Mouse (Mus musculus): ENCODE measurements around the gene Siae. TPM values are rescaled to one million over a fixed set of nuclear protein-coding genes. Genes with fewer than 3 reads are reported as not detected.
A peak's percentile ranks its signal among the peaks of the same experiment; 100 is the strongest.

Siae gene
- total RNA-seq, 2 experiments from 2014 or later, result 4.1 to 4.6 TPM

- Histone ChIP-seq H3K27ac (no peak overlapping the region), H3K4me3 (no peak overlapping the region)
- no peak for DNase-seq
- no peak for TF ChIP-seq CTCF (IDR thresholded peaks at IDR 0.05)
- intact Hi-C loops (cut with DNase I), result no loop called here
Observed at GRCm38 (mm10) chr9:37653836-37654235, 98.3 kb downstream of the Siae start.

- no peak for DNase-seq
- H3K27ac ChIP-seq, result peak overlapping the region; percentile 89
- TF ChIP-seq CTCF (IDR thresholded peaks at IDR 0.05), result no peak
- H3K4me3 ChIP-seq, result peak overlapping the region; percentile 84
- intact Hi-C loops (cut with DNase I), result no loop called here
Observed at GRCm38 (mm10) chr9:37655961-37656360, 100.5 kb downstream of the Siae start.

GRCm38 (mm10) chr9:37656439-37656881 is 101.0 kb downstream of the Siae start:
- no peak for TF ChIP-seq CTCF (IDR thresholded peaks at IDR 0.05)
- no peak for DNase-seq
- intact Hi-C loops (cut with DNase I), result no loop called here
- Histone ChIP-seq H3K4me3 (peak overlapping the region; percentile 84), H3K27ac (peak overlapping the region; percentile 89)

GRCm38 (mm10) chr9:37656931-37657481 is 101.5 kb downstream of the Siae start, which contains the start of gene Tbrg1:
Gene Tbrg1 (minus strand): TSS chr9:37657312.
- intact Hi-C loops (cut with DNase I), result no loop called here
- DNase-seq, result peak; percentile 90
- TF ChIP-seq CTCF (IDR thresholded peaks at IDR 0.05), result no peak; the same call in 1 of the 2 replicates
- Histone ChIP-seq H3K4me3 (peak within 1 kb of the TSS; percentile 84), H3K27ac (peak within 1 kb of the TSS; percentile 89)

- intact Hi-C loops (cut with DNase I), result no loop called here
- no peak for DNase-seq
Observed at GRCm38 (mm10) chr9:37659413-37659812, 103.9 kb downstream of the Siae start.

GRCm38 (mm10) chr9:37663210-37663609 is 107.7 kb downstream of the Siae start:
- no peak for TF ChIP-seq CTCF (IDR thresholded peaks at IDR 0.05)
- DNase-seq, result no peak
- Histone ChIP-seq H3K4me3 (no peak overlapping the region), H3K27ac (no peak overlapping the region)
- intact Hi-C loops (cut with DNase I), result no loop called here

More at GRCm38 (mm10) chr9:37659413-37659812, 103.9 kb downstream of the Siae start:
- no peak for TF ChIP-seq CTCF (IDR thresholded peaks at IDR 0.05)
- Histone ChIP-seq H3K4me3 (no peak overlapping the region), H3K27ac (no peak overlapping the region)

GRCm38 (mm10) chr9:37664604-37665003 is 109.1 kb downstream of the Siae start:
- no peak for DNase-seq
- intact Hi-C loops (cut with DNase I), result no loop called here
- no peak overlapping the region for H3K27ac ChIP-seq
- TF ChIP-seq CTCF (IDR thresholded peaks at IDR 0.05), result no peak
- no peak overlapping the region for H3K4me3 ChIP-seq

- intact Hi-C loops (cut with DNase I), result no loop called here
- H3K4me3 ChIP-seq, result no peak overlapping the region
- no peak for DNase-seq
- no peak overlapping the region for H3K27ac ChIP-seq
- no peak for TF ChIP-seq CTCF (IDR thresholded peaks at IDR 0.05)
Observed at GRCm38 (mm10) chr9:37666045-37666444, 110.5 kb downstream of the Siae start.

GRCm38 (mm10) chr9:37669115-37669514 is 113.6 kb downstream of the Siae start, which contains the start of gene Panx3:
Gene Panx3 (minus strand): TSS chr9:37669235.
- Histone ChIP-seq H3K27ac (no peak within 1 kb of the TSS), H3K4me3 (no peak within 1 kb of the TSS)
- intact Hi-C loops (cut with DNase I), result no loop called here
- no peak for DNase-seq
- no peak for TF ChIP-seq CTCF (IDR thresholded peaks at IDR 0.05)

GRCm38 (mm10) chr9:37669678-37670077 is 114.2 kb downstream of the Siae start:
- no peak for DNase-seq
- TF ChIP-seq CTCF (IDR thresholded peaks at IDR 0.05), result no peak
- Histone ChIP-seq H3K4me3 (no peak overlapping the region), H3K27ac (no peak overlapping the region)
- intact Hi-C loops (cut with DNase I), result no loop called here

GRCm38 (mm10) chr9:37670261-37670660 is 114.8 kb downstream of the Siae start:
- H3K4me3 ChIP-seq, result no peak overlapping the region
- TF ChIP-seq CTCF (IDR thresholded peaks at IDR 0.05), result no peak
- no peak for DNase-seq
- intact Hi-C loops (cut with DNase I), result no loop called here
- no peak overlapping the region for H3K27ac ChIP-seq

- TF ChIP-seq CTCF (IDR thresholded peaks at IDR 0.05), result no peak
- no peak for DNase-seq
- Histone ChIP-seq H3K4me3 (no peak overlapping the region), H3K27ac (no peak overlapping the region)
- intact Hi-C loops (cut with DNase I), result no loop called here
Observed at GRCm38 (mm10) chr9:37675287-37675686, 119.8 kb downstream of the Siae start.

- Histone ChIP-seq H3K4me3 (no peak overlapping the region), H3K27ac (no peak overlapping the region)
- no peak for DNase-seq
- TF ChIP-seq CTCF (IDR thresholded peaks at IDR 0.05), result no peak
- intact Hi-C loops (cut with DNase I), result no loop called here
Observed at GRCm38 (mm10) chr9:37681123-37681522, 125.6 kb downstream of the Siae start.

GRCm38 (mm10) chr9:37687288-37687940 is 131.9 kb downstream of the Siae start:
- Histone ChIP-seq H3K27ac (no peak overlapping the region), H3K4me3 (no peak overlapping the region)
- intact Hi-C loops (cut with DNase I), result no loop called here
- no peak for DNase-seq
- TF ChIP-seq CTCF (IDR thresholded peaks at IDR 0.05), result no peak
